Mouse (Mus musculus): Measurements from ENCODE around the gene Ermap.
A peak's percentile ranks its signal among the peaks of the same experiment; 100 is the strongest.

Gene Ermap

GRCm38 (mm10) chr4:119189864-119190263, at the start of gene Ermap:
TSS of gene Ermap (minus strand) at chr4:119190011.
- DNase-seq: no peak

- DNase-seq: peak; percentile 32 to 44
Observed at GRCm38 (mm10) chr4:119239181-119239682, 49.4 kb upstream of the Ermap start.

GRCm38 (mm10) chr4:119238661-119239060, 48.9 kb upstream of the Ermap start:
- DNase-seq: no peak

GRCm38 (mm10) chr4:119234348-119234747, 44.5 kb upstream of the Ermap start:
- DNase-seq: no peak

- peak in 1 of 2 experiments; percentile 67 for DNase-seq
Observed at GRCm38 (mm10) chr4:119233256-119233901, 43.6 kb upstream of the Ermap start.

- DNase-seq: peak; percentile 99
Observed at GRCm38 (mm10) chr4:119232410-119233255, 42.8 kb upstream of the Ermap start, which contains the start of the genes AU022252 and P3h1. TSS of gene AU022252 (minus strand) at chr4:119232712. TSS of gene P3h1 (plus strand) at chr4:119232915.

- DNase-seq: no peak
Observed at GRCm38 (mm10) chr4:119226751-119227150, 36.9 kb upstream of the Ermap start.

GRCm38 (mm10) chr4:119225719-119226118, 35.9 kb upstream of the Ermap start:
- no peak for DNase-seq

GRCm38 (mm10) chr4:119224534-119224933, 34.7 kb upstream of the Ermap start:
- DNase-seq: no peak

GRCm38 (mm10) chr4:119223696-119224095, 33.9 kb upstream of the Ermap start:
- peak; percentile 38 to 62 for DNase-seq

GRCm38 (mm10) chr4:119218169-119218568, 28.4 kb upstream of the Ermap start, which contains the start of gene Tmem269:
TSS of gene Tmem269 (minus strand) at chr4:119218217.
- DNase-seq: no peak

- DNase-seq: no peak
Observed at GRCm38 (mm10) chr4:119216667-119217066, 26.9 kb upstream of the Ermap start.

- DNase-seq: peak; percentile 37 to 68
Observed at GRCm38 (mm10) chr4:119204672-119205071, 14.9 kb upstream of the Ermap start.

GRCm38 (mm10) chr4:119198105-119198504, 8.3 kb upstream of the Ermap start:
- DNase-seq: no peak

- no peak for DNase-seq
Observed at GRCm38 (mm10) chr4:119195582-119196320, 5.9 kb upstream of the Ermap start.

- peak; percentile 89 to 96 for DNase-seq
Observed at GRCm38 (mm10) chr4:119194909-119195581, 5.2 kb upstream of the Ermap start, which contains the start of gene Svbp. TSS of gene Svbp (plus strand) at chr4:119195306.

- DNase-seq: no peak
Observed at GRCm38 (mm10) chr4:119192757-119193156, 2.9 kb upstream of the Ermap start.

GRCm38 (mm10) chr4:119191273-119191672, 1.5 kb upstream of the Ermap start:
- DNase-seq: no peak

GRCm38 (mm10) chr4:119190618-119191017, 807 bp upstream of the Ermap start:
- DNase-seq: no peak

GRCm38 (mm10) chr4:119189392-119189791, 419 bp downstream of the Ermap start:
- no peak for DNase-seq

- DNase-seq: no peak
Observed at GRCm38 (mm10) chr4:119188060-119188785, 1.6 kb downstream of the Ermap start.
